Mouse (Mus musculus): ENCODE data around the gene Fuom. TPM values are rescaled to one million over a fixed set of nuclear protein-coding genes. Genes with fewer than 3 reads are reported as not detected.

Fuom gene
- polyA plus RNA-seq, 1 experiment, result 21.5 TPM

GRCm38 (mm10) chr7:140125278-140126021 is 23.2 kb upstream of the Fuom start:
- no peaks in the 10 kb centered on the region for H3K79me2 ChIP-seq (ENCODE audit: control insufficient read depth, insufficient read depth)
- no peak for TF ChIP-seq MYOD1 (IDR thresholded peaks at IDR 0.05; ENCODE audit: control insufficient read depth, insufficient read length, low read depth)
- H3K36me3 ChIP-seq (ENCODE audit: control insufficient read depth, insufficient read depth), result no peaks in the 10 kb centered on the region
- H3K79me3 ChIP-seq (ENCODE audit: low read depth), result no peaks in the 10 kb centered on the region
- H3ac ChIP-seq (ENCODE audit: control insufficient read depth, insufficient read length, low read depth), result peak overlapping the region; percentile 67
- H3K4me3 ChIP-seq (ENCODE audit: insufficient read depth, poor library complexity, severe bottlenecking), result peak overlapping the region; percentile 30
- H3K27me3 ChIP-seq (ENCODE audit: control insufficient read depth, insufficient read depth, insufficient read length), result no peaks in the 10 kb centered on the region

- no peak for TF ChIP-seq MYOG (IDR thresholded peaks at IDR 0.05; ENCODE audit: control insufficient read depth, extremely low read depth, insufficient read length)
- TF ChIP-seq MAX (IDR thresholded peaks at IDR 0.05), result no peak
- TF ChIP-seq USF1 (IDR thresholded peaks at IDR 0.05; ENCODE audit: low read depth), result no peak
- TF ChIP-seq CEBPB (IDR thresholded peaks at IDR 0.05; ENCODE audit: low read depth), result no peak
- no peak for TF ChIP-seq CTCF (IDR thresholded peaks at IDR 0.05; ENCODE audit: control insufficient read depth, insufficient read depth, insufficient read length)
- no peak for TF ChIP-seq MYOD1 (IDR thresholded peaks at IDR 0.05; ENCODE audit: control insufficient read depth, insufficient read length, low read depth)
- TF ChIP-seq FOSL1 (IDR thresholded peaks at IDR 0.05; ENCODE audit: insufficient read depth, low read length, poor library complexity, severe bottlenecking), result no peak
- no peak overlapping the region for H3K4me3 ChIP-seq (ENCODE audit: insufficient read depth, poor library complexity, severe bottlenecking)
These were observed 22.1 kb upstream of the Fuom start for GRCm38 (mm10) chr7:140124382-140124781.

GRCm38 (mm10) chr7:140122765-140123164 is 20.5 kb upstream of the Fuom start:
- no peaks in the 10 kb centered on the region for H3K79me3 ChIP-seq (ENCODE audit: low read depth)
- H3ac ChIP-seq (ENCODE audit: control insufficient read depth, insufficient read length, low read depth), result no peak overlapping the region
- H3K79me2 ChIP-seq (ENCODE audit: control insufficient read depth, insufficient read depth), result no peaks in the 10 kb centered on the region

More at GRCm38 (mm10) chr7:140124382-140124781, 22.1 kb upstream of the Fuom start:
- no peaks in the 10 kb centered on the region for H3K36me3 ChIP-seq (ENCODE audit: control insufficient read depth, insufficient read depth)
- no peaks in the 10 kb centered on the region for H3K27me3 ChIP-seq (ENCODE audit: control insufficient read depth, insufficient read depth, insufficient read length)
- no peaks in the 10 kb centered on the region for H3K79me2 ChIP-seq (ENCODE audit: control insufficient read depth, insufficient read depth)
- H3K79me3 ChIP-seq (ENCODE audit: low read depth), result no peaks in the 10 kb centered on the region
- H3ac ChIP-seq (ENCODE audit: control insufficient read depth, insufficient read length, low read depth), result no peak overlapping the region

GRCm38 (mm10) chr7:140121338-140121910 is 19.2 kb upstream of the Fuom start:
- Histone ChIP-seq H3K79me3 (ENCODE audit: low read depth) (no peaks in the 10 kb centered on the region), H3ac (ENCODE audit: control insufficient read depth, insufficient read length, low read depth) (no peak overlapping the region), H3K4me3 (ENCODE audit: insufficient read depth, poor library complexity, severe bottlenecking) (no peak overlapping the region), H3K79me2 (ENCODE audit: control insufficient read depth, insufficient read depth) (no peaks in the 10 kb centered on the region), H3K36me3 (ENCODE audit: control insufficient read depth, insufficient read depth) (no peaks in the 10 kb centered on the region), H3K27me3 (ENCODE audit: control insufficient read depth, insufficient read depth, insufficient read length) (no peaks in the 10 kb centered on the region)
- TF ChIP-seq MYOD1 (IDR thresholded peaks at IDR 0.05; ENCODE audit: control insufficient read depth, insufficient read length, low read depth), result peak; percentile 45
- no peak for TF ChIP-seq USF1 (IDR thresholded peaks at IDR 0.05; ENCODE audit: low read depth)

More at GRCm38 (mm10) chr7:140122765-140123164, 20.5 kb upstream of the Fuom start:
- no peaks in the 10 kb centered on the region for H3K36me3 ChIP-seq (ENCODE audit: control insufficient read depth, insufficient read depth)
- TF ChIP-seq USF1 (IDR thresholded peaks at IDR 0.05; ENCODE audit: low read depth) (no peak), MAX (IDR thresholded peaks at IDR 0.05) (no peak), CTCF (IDR thresholded peaks at IDR 0.05; ENCODE audit: control insufficient read depth, insufficient read depth, insufficient read length) (no peak), MYOD1 (IDR thresholded peaks at IDR 0.05; ENCODE audit: control insufficient read depth, insufficient read length, low read depth) (no peak), CEBPB (IDR thresholded peaks at IDR 0.05; ENCODE audit: low read depth) (no peak), FOSL1 (IDR thresholded peaks at IDR 0.05; ENCODE audit: insufficient read depth, low read length, poor library complexity, severe bottlenecking) (no peak), MYOG (IDR thresholded peaks at IDR 0.05; ENCODE audit: control insufficient read depth, extremely low read depth, insufficient read length) (no peak)
- H3K27me3 ChIP-seq (ENCODE audit: control insufficient read depth, insufficient read depth, insufficient read length), result no peaks in the 10 kb centered on the region
- no peak overlapping the region for H3K4me3 ChIP-seq (ENCODE audit: insufficient read depth, poor library complexity, severe bottlenecking)

GRCm38 (mm10) chr7:140120484-140120883 is 18.2 kb upstream of the Fuom start:
- Histone ChIP-seq H3K4me3 (ENCODE audit: insufficient read depth, poor library complexity, severe bottlenecking) (no peak overlapping the region), H3K79me2 (ENCODE audit: control insufficient read depth, insufficient read depth) (no peaks in the 10 kb centered on the region), H3ac (ENCODE audit: control insufficient read depth, insufficient read length, low read depth) (no peak overlapping the region), H3K27me3 (ENCODE audit: control insufficient read depth, insufficient read depth, insufficient read length) (no peaks in the 10 kb centered on the region), H3K36me3 (ENCODE audit: control insufficient read depth, insufficient read depth) (no peaks in the 10 kb centered on the region), H3K79me3 (ENCODE audit: low read depth) (peaks cover 2% of the 10 kb centered on the region)
- TF ChIP-seq CEBPB (IDR thresholded peaks at IDR 0.05; ENCODE audit: low read depth) (no peak), MYOD1 (IDR thresholded peaks at IDR 0.05; ENCODE audit: control insufficient read depth, insufficient read length, low read depth) (no peak), FOSL1 (IDR thresholded peaks at IDR 0.05; ENCODE audit: insufficient read depth, low read length, poor library complexity, severe bottlenecking) (no peak), MYOG (IDR thresholded peaks at IDR 0.05; ENCODE audit: control insufficient read depth, extremely low read depth, insufficient read length) (no peak), CTCF (IDR thresholded peaks at IDR 0.05; ENCODE audit: control insufficient read depth, insufficient read depth, insufficient read length) (no peak), MAX (IDR thresholded peaks at IDR 0.05) (no peak), USF1 (IDR thresholded peaks at IDR 0.05; ENCODE audit: low read depth) (no peak)
